Mouse (Mus musculus) neural tube, embryonic 14.5 days (tissue): Measurements from ENCODE around the gene Plekhg5. TPM values are rescaled to one million over a fixed set of nuclear protein-coding genes. Genes with fewer than 3 reads are reported as not detected.

Experiments used
- ATAC-seq: fragments of 200-750 bp; cut with Nextera tagmentation; 2 replicates; pipeline ENCODE4 v1.8.0; 2017; ENCODE audit warnings: low read depth, mild to moderate bottlenecking, moderate TSS enrichment, moderate library complexity
- H3K27ac ChIP-seq: fragments of 300-500 bp; sonication (generic); 2 replicates; pipeline ENCODE4 v1.5.1; 2014; ENCODE audit warnings: low read depth, mild to moderate bottlenecking, control low read depth, low read length, moderate library complexity, mixed read lengths
- H3K27me3 ChIP-seq: fragments of 300-500 bp; sonication (generic); 2 replicates; pipeline ENCODE4 v1.6.1; 2014; ENCODE audit warnings: low read length; ENCODE audit not compliant: control insufficient read depth, insufficient read depth
- H3K36me3 ChIP-seq: fragments of 300-500 bp; sonication (generic); 2 replicates; pipeline ENCODE4 v1.6.1; 2014; ENCODE audit warnings: low read length, mixed read lengths; ENCODE audit not compliant: control insufficient read depth, insufficient read depth
- H3K4me1 ChIP-seq: fragments of 300-500 bp; sonication (generic); 2 replicates; pipeline ENCODE4 v1.6.1; 2014; ENCODE audit warnings: low read length; ENCODE audit not compliant: control insufficient read depth, insufficient read depth
- H3K4me2 ChIP-seq: fragments of 300-500 bp; sonication (generic); 2 replicates; pipeline ENCODE4 v1.6.1; 2014; ENCODE audit warnings: mild to moderate bottlenecking, low read depth, low read length, control low read depth
- H3K4me3 ChIP-seq: fragments of 300-500 bp; sonication (generic); 2 replicates; pipeline ENCODE4 v1.5.1; 2014; ENCODE audit warnings: low read depth, low read length, control low read depth, mixed read lengths
- H3K9ac ChIP-seq: fragments of 300-500 bp; sonication (generic); replicated peaks from 2 replicates; pipeline ENCODE4 v1.6.1; 2014; ENCODE audit warnings: low read depth, mild to moderate bottlenecking, control low read depth, low read length, mixed read lengths
- H3K9me3 ChIP-seq: fragments of 300-500 bp; sonication (generic); 2 replicates; pipeline ENCODE4 v1.6.1; 2016; ENCODE audit warnings: low read length; ENCODE audit not compliant: control insufficient read depth
- WGBS: fragments of 180-500 bp; shearing (Covaris S2); extraction: QIAGEN DNeasy Blood & Tissue Kit; methylation state at CpG from one replicate; pipeline ENCODE4 v1.1.7; 2014; 5-methylcytosine and 5-hydroxymethylcytosine counted together
- polyA plus RNA-seq: library from polyadenylated mRNA; unstranded; fragments of >200 nt; fragmentation: Nextera tagmentation; extraction: Ambion mirVana; gene quantifications from 2 replicates; pipeline ENCODE4 v1.2.1, GENCODE M21; 2014

Plekhg5 gene
- polyA plus RNA-seq, 1 experiment from 2014 or later, result 9.6 TPM

- no peak overlapping the region for H3K27ac ChIP-seq
- no peak overlapping the region for H3K4me3 ChIP-seq
- H3K4me1 ChIP-seq, result no peaks in the 10 kb centered on the region
- ATAC-seq, result no peak
- no peak overlapping the region for H3K4me2 ChIP-seq
- no peaks in the 10 kb centered on the region for H3K9me3 ChIP-seq
- no peak overlapping the region for H3K9ac ChIP-seq
- H3K27me3 ChIP-seq, result no peaks in the 10 kb centered on the region
- no peaks in the 10 kb centered on the region for H3K36me3 ChIP-seq
These were observed 5.0 kb upstream of the Plekhg5 start for GRCm38 (mm10) chr4:152067280-152067679.

- H3K27me3 ChIP-seq, result no peaks in the 10 kb centered on the region
- H3K9me3 ChIP-seq, result no peaks in the 10 kb centered on the region
- H3K27ac ChIP-seq, result no peak overlapping the region
- H3K4me2 ChIP-seq, result no peak overlapping the region
- no peak for ATAC-seq
- no peaks in the 10 kb centered on the region for H3K36me3 ChIP-seq
- no peak overlapping the region for H3K9ac ChIP-seq
- WGBS, result 76% methylated on average over 6 of the region's 6 CpGs
- H3K4me1 ChIP-seq, result no peaks in the 10 kb centered on the region
- H3K4me3 ChIP-seq, result no peak overlapping the region
These were observed 4.1 kb upstream of the Plekhg5 start for GRCm38 (mm10) chr4:152068166-152068724.

- no peak overlapping the region for H3K27ac ChIP-seq
- no peaks in the 10 kb centered on the region for H3K9me3 ChIP-seq
- no peak overlapping the region for H3K4me3 ChIP-seq
- no peak for ATAC-seq
- no peak overlapping the region for H3K9ac ChIP-seq
- WGBS, result 89% methylated on average over 3 of the region's 3 CpGs
- no peaks in the 10 kb centered on the region for H3K27me3 ChIP-seq
- H3K4me2 ChIP-seq, result no peak overlapping the region
- H3K36me3 ChIP-seq, result no peaks in the 10 kb centered on the region
- H3K4me1 ChIP-seq, result no peaks in the 10 kb centered on the region
These were observed 3.1 kb upstream of the Plekhg5 start for GRCm38 (mm10) chr4:152069245-152069644.

- no peak overlapping the region for H3K9ac ChIP-seq
- no peak overlapping the region for H3K27ac ChIP-seq
- no peak overlapping the region for H3K4me2 ChIP-seq
- H3K4me1 ChIP-seq, result no peaks in the 10 kb centered on the region
- 82% methylated on average over 11 of the region's 11 CpGs for WGBS
- H3K9me3 ChIP-seq, result no peaks in the 10 kb centered on the region
- H3K36me3 ChIP-seq, result no peaks in the 10 kb centered on the region
- no peak overlapping the region for H3K4me3 ChIP-seq
- no peaks in the 10 kb centered on the region for H3K27me3 ChIP-seq
- no peak for ATAC-seq
These were observed 1.6 kb upstream of the Plekhg5 start for GRCm38 (mm10) chr4:152070494-152071396.

GRCm38 (mm10) chr4:152072655-152073054 is 357 bp downstream of the Plekhg5 start:
- WGBS, result 73% methylated on average over 10 of the region's 10 CpGs
- Histone ChIP-seq H3K9ac (no peak overlapping the region), H3K9me3 (no peaks in the 10 kb centered on the region), H3K4me1 (no peaks in the 10 kb centered on the region), H3K4me3 (no peak overlapping the region), H3K27me3 (no peaks in the 10 kb centered on the region), H3K27ac (no peak overlapping the region), H3K4me2 (no peak overlapping the region), H3K36me3 (no peaks in the 10 kb centered on the region)
- ATAC-seq, result no peak

GRCm38 (mm10) chr4:152073715-152074114 is 1.4 kb downstream of the Plekhg5 start:
- no peak overlapping the region for H3K4me2 ChIP-seq
- H3K27ac ChIP-seq, result no peak overlapping the region
- no peak overlapping the region for H3K4me3 ChIP-seq
- no peak overlapping the region for H3K9ac ChIP-seq
- H3K4me1 ChIP-seq, result no peaks in the 10 kb centered on the region
- ATAC-seq, result no peak
- no peaks in the 10 kb centered on the region for H3K9me3 ChIP-seq
- H3K36me3 ChIP-seq, result no peaks in the 10 kb centered on the region
- 89% methylated on average over 6 of the region's 6 CpGs for WGBS
- no peaks in the 10 kb centered on the region for H3K27me3 ChIP-seq

- H3K9ac ChIP-seq, result no peak overlapping the region
- no peaks in the 10 kb centered on the region for H3K36me3 ChIP-seq
- H3K4me3 ChIP-seq, result no peak overlapping the region
- no peaks in the 10 kb centered on the region for H3K4me1 ChIP-seq
- no peak overlapping the region for H3K4me2 ChIP-seq
- H3K27me3 ChIP-seq, result no peaks in the 10 kb centered on the region
- 88% methylated on average over 9 of the region's 9 CpGs for WGBS
- H3K9me3 ChIP-seq, result no peaks in the 10 kb centered on the region
- H3K27ac ChIP-seq, result no peak overlapping the region
- ATAC-seq, result no peak
These were observed 2.2 kb downstream of the Plekhg5 start for GRCm38 (mm10) chr4:152074548-152074947.

- H3K4me3 ChIP-seq, result no peak overlapping the region
- no peaks in the 10 kb centered on the region for H3K27me3 ChIP-seq
- no peaks in the 10 kb centered on the region for H3K4me1 ChIP-seq
- no peak for ATAC-seq
- H3K27ac ChIP-seq, result no peak overlapping the region
- H3K9ac ChIP-seq, result no peak overlapping the region
- no peak overlapping the region for H3K4me2 ChIP-seq
- WGBS, result 87% methylated on average over 9 of the region's 9 CpGs
- H3K36me3 ChIP-seq, result no peaks in the 10 kb centered on the region
- H3K9me3 ChIP-seq, result no peaks in the 10 kb centered on the region
These were observed 4.9 kb downstream of the Plekhg5 start for GRCm38 (mm10) chr4:152077191-152077590.

- Histone ChIP-seq H3K27ac (no peak overlapping the region), H3K9me3 (no peaks in the 10 kb centered on the region), H3K4me3 (no peak overlapping the region), H3K4me1 (no peaks in the 10 kb centered on the region), H3K4me2 (no peak overlapping the region), H3K9ac (no peak overlapping the region), H3K36me3 (no peaks in the 10 kb centered on the region), H3K27me3 (no peaks in the 10 kb centered on the region)
- no peak for ATAC-seq
- 93% methylated on average over 10 of the region's 10 CpGs for WGBS
These were observed 5.8 kb downstream of the Plekhg5 start for GRCm38 (mm10) chr4:152078105-152078530.
